Mouse (Mus musculus) cerebellum, adult 2 months (tissue): ENCODE data around the gene Mgmt.

Source experiments
- CTCF ChIP-seq: fragments of 200-500 bp; IDR thresholded peaks from 2 replicates; pipeline ENCODE4 v1.5.1; 2011; ENCODE audit warnings: low read depth, mild to moderate bottlenecking, control low read depth, low read length, moderate library complexity, borderline replicate concordance; ENCODE audit not compliant: insufficient read depth
- POLR2A ChIP-seq: fragments of 200-500 bp; IDR thresholded peaks from 2 replicates; pipeline ENCODE4 v1.6.1; 2011; ENCODE audit warnings: low read length, control low read depth, borderline replicate concordance; ENCODE audit not compliant: insufficient read depth

- TF ChIP-seq CTCF (no peak), POLR2A (no peak)
These were observed 3.1 kb downstream of the Mgmt start for GRCm38 (mm10) chr7:136897481-136897880.
